Mouse (Mus musculus) midbrain, embryonic 12.5 days (tissue): ENCODE data around the gene Gm3880. TPM values are rescaled to one million over a fixed set of nuclear protein-coding genes. Genes with fewer than 3 reads are reported as not detected.

Experiments
- polyA plus RNA-seq: library from polyadenylated mRNA; unstranded; fragments of >200 nt; fragmentation: Nextera tagmentation; extraction: Ambion mirVana; gene quantifications from 2 replicates; pipeline ENCODE4 v1.2.1, GENCODE M21; 2016

Gm3880 gene
- polyA plus RNA-seq, 1 experiment from 2014 or later = not detected

Other genes with a start within 250 kb of the Gm3880 start
- 8.3 and 8.7 TPM in 2 replicates for gene Hdac8, start 181.6 kb downstream of the Gm3880 start, polyA plus RNA-seq
- 6.5 and 8.1 TPM in 2 replicates for gene Phka1, start 42.7 kb downstream of the Gm3880 start, polyA plus RNA-seq
- gene Gm9112, start 20.7 kb upstream of the Gm3880 start, polyA plus RNA-seq = not detected in 2 replicates
- not detected in 2 replicates for gene Dmrtc1b, start 20.9 kb upstream of the Gm3880 start, polyA plus RNA-seq
- gene Dmrtc1c1, start 116.0 kb upstream of the Gm3880 start, polyA plus RNA-seq = not detected in 2 replicates
- not detected in 2 replicates for gene Dmrtc1c2, start 167.6 kb upstream of the Gm3880 start, polyA plus RNA-seq
- not detected in 2 replicates for gene 1700031F05Rik, start 181.0 kb upstream of the Gm3880 start, polyA plus RNA-seq
- 0.94 and 1.0 TPM in 2 replicates for gene Dmrtc1a, start 221.7 kb upstream of the Gm3880 start, polyA plus RNA-seq
- gene 1700011M02Rik, start 221.9 kb upstream of the Gm3880 start, polyA plus RNA-seq = not detected in 2 replicates
- not detected in 2 replicates for gene 1700018G05Rik, start 241.4 kb upstream of the Gm3880 start, polyA plus RNA-seq